Mouse (Mus musculus) erythroblast, embryonic 14.5 days (primary cell): Measurements from ENCODE around the gene Tnk2. TPM values are rescaled to one million over a fixed set of nuclear protein-coding genes. Genes with fewer than 3 reads are reported as not detected.
"Not testable (repeated sequence)": the region's sequence is repeated elsewhere in the genome, so short reads cannot be mapped to it uniquely, and the experiment has no call there.

Source experiments
- H3K27me3 ChIP-seq: 2 replicates; pipeline ENCODE4 v1.6.1; 2012; ENCODE audit warnings: inconsistent platforms; ENCODE audit not compliant: control insufficient read depth
- H3K36me3 ChIP-seq: 2 replicates; pipeline ENCODE4 v1.6.1; 2012; ENCODE audit warnings: mild to moderate bottlenecking, inconsistent platforms; ENCODE audit not compliant: control insufficient read depth
- H3K4me1 ChIP-seq: 2 replicates; pipeline ENCODE4 v1.6.1; 2012; ENCODE audit warnings: inconsistent platforms; ENCODE audit not compliant: control insufficient read depth
- H3K4me3 ChIP-seq: replicated peaks from 2 replicates; pipeline ENCODE3; 2012; ENCODE audit warnings: moderate library complexity, mild to moderate bottlenecking, inconsistent platforms
- H3K9me3 ChIP-seq: 2 replicates; pipeline ENCODE4 v1.6.1; 2012; ENCODE audit warnings: low read length, inconsistent platforms, mixed read lengths; ENCODE audit not compliant: control insufficient read depth
- GATA1 ChIP-seq: IDR thresholded peaks from 2 replicates; pipeline ENCODE4 v1.6.1; 2012; ENCODE audit warnings: low read length, inconsistent platforms, mixed read lengths
- TAL1 ChIP-seq: IDR thresholded peaks from 3 replicates; pipeline ENCODE4 v1.6.1; 2012; ENCODE audit warnings: low read length, inconsistent platforms, mixed read lengths
- polyA plus RNA-seq: library from polyadenylated mRNA; stranded (reverse); fragments of >175 nt; gene quantifications from 2 replicates; pipeline ENCODE4 v1.2.3, GENCODE M21; 2012

Tnk2 gene
- polyA plus RNA-seq, 1 experiment, result 61.6 TPM

DNA sequence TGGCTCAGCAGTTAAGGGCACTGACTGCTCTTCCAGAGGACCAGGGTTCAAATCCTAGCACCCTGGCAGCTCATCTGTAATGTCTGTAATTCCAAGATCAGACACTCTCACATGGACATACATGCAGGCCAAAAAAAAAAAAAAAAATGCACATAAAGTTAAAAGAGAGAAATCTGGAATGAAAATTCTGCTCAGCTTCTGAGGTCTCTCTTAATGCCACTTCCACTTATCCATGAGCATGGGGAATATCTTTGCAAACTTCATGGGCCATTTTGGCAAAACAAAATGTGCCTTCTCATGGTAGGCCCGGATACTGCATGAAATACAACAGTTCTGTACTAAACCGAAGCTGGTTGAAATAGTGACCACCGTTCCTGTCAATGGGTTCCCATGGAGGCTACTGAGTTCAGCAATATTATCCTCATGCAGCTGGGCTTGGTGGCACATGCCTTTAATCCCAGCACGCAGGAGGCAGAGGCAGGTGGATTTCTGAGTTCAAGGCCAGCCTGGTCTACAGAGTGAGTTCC lies 10.1 kb upstream of the Tnk2 start:
- peaks cover 11% of the 10 kb centered on the region for H3K27me3 ChIP-seq
- H3K4me1 ChIP-seq, result peaks cover 29% of the 10 kb centered on the region
- no peaks in the 10 kb centered on the region for H3K9me3 ChIP-seq
- TF ChIP-seq GATA1, result no peak
- no peak for TF ChIP-seq TAL1
- H3K4me3 ChIP-seq, result no peak overlapping the region
- H3K36me3 ChIP-seq, result peaks cover 57% of the 10 kb centered on the region

DNA sequence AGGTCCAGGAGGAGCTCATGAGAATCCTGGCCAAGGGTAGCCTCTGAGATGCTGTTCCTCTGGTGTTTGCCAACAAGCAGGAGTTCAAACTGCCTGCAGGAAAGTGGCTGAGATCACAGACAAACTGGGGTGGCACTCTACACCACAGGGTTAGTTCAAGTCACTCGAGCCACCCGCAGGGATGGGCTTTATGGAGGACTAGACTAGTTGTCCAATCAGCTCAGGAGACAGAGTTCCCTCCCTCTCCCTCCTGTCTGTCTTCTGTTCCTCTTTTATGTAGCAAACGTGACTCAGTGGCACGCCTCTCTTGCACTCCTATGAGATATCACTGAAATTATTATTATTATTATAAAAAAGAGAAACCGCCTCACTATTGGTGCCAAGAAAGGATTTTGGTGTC lies 9.5 kb upstream of the Tnk2 start:
- Histone ChIP-seq H3K27me3 (peaks cover 11% of the 10 kb centered on the region), H3K4me3 (no peak overlapping the region), H3K36me3 (peaks cover 51% of the 10 kb centered on the region), H3K9me3 (no peaks in the 10 kb centered on the region), H3K4me1 (peaks cover 33% of the 10 kb centered on the region)
- no peak for TF ChIP-seq TAL1
- TF ChIP-seq GATA1, result no peak

DNA sequence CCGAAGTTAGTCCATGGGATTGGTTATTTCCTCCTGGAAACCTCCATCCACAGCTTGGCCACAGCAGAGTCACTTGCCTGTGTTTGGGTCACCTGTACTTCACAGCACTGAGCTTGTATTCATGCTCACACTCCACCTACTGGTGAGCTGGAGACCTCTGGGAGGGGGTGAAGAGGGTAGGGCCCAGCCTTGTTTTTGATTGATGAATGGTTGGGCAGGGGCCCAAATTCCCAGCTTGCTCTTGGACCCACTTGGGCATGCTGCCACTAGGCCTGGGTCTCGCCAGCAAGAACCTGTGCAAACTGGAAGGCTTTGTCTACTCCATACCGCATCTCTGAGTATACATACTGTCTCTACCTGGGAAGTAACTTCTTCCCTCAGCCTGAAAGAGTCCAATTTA lies 8.4 kb upstream of the Tnk2 start:
- Histone ChIP-seq H3K27me3 (peaks cover 11% of the 10 kb centered on the region), H3K4me1 (peaks cover 33% of the 10 kb centered on the region), H3K36me3 (peaks cover 40% of the 10 kb centered on the region), H3K4me3 (no peak overlapping the region), H3K9me3 (no peaks in the 10 kb centered on the region)
- TF ChIP-seq GATA1 (no peak), TAL1 (no peak)

DNA sequence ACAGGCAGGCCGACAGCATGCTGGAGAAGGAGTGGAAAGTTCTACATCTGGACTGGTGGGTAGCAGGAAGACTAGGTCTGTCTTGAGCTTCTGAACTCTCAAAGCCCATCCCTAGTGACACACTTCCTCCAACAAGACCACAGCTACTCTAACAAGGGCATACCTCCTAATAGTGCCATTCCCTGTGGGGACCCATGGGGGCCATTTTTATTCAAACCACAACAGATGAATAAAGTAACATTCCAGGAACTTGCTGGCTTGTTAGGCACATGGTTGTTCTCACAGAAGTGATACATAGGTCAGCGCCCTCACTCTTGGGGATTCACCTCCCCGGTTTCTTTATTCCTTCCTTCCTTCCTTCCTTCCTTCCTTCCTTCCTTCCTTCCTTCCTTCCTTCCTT lies 7.3 kb upstream of the Tnk2 start:
- peaks cover 31% of the 10 kb centered on the region for H3K4me1 ChIP-seq
- no peaks in the 10 kb centered on the region for H3K9me3 ChIP-seq
- peaks cover 11% of the 10 kb centered on the region for H3K27me3 ChIP-seq
- no peak overlapping the region for H3K4me3 ChIP-seq
- H3K36me3 ChIP-seq, result peaks cover 30% of the 10 kb centered on the region
- TF ChIP-seq TAL1 (no peak), GATA1 (no peak)

DNA sequence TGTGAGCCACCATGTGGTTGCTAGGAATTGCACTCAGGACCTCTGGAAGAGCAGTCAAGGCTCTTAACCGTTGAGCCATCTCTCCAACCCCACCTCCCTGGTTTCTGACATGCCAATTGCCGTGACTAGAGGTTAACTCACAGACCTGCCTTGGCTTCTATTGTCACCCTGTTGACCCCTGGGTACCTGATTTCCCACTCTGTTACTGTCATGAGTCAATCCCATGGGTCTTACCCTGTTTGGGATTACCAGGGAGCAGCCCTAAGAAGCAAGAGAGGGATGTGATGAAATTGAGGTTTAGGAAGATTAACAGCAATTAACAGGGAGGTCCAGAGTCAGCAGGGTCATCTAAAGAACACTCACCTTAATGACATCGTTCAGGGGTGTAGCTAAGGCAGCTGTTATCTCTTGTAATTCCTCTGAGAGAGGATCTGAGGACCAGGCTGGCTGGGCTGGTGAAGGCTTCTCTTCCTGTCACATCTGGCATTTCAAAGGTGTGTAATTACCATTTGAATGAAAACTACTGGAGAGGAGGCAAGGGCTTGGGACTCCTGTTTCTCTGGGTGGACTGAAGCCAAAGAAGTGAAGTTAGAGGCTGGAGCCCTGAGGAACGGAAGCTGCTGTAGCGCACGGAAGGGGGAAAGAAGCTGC lies 6.7 kb upstream of the Tnk2 start:
- H3K27me3 ChIP-seq, result peaks cover 17% of the 10 kb centered on the region

DNA sequence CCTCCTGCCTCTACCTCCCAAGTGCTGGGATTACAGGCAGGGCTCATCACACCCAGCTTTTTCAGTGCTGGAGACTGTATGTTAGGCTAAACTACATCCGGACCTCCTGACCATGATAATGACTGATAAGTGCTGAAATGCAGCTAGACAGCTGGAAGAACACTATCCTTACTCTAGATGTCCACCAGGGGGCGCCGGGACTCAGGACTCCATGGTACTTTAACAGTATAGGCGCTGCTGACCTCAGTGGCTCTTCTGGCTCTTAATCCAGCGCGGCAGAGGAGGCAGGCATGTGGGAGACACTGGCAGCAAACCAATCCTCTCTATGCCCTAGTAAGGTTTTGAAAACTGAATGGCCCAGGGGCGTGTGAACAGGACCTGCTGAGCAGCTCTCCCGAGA lies 5.2 kb upstream of the Tnk2 start:
- Histone ChIP-seq H3K27me3 (peaks cover 22% of the 10 kb centered on the region), H3K4me3 (no peak overlapping the region), H3K9me3 (no peaks in the 10 kb centered on the region), H3K36me3 (peaks cover 8% of the 10 kb centered on the region), H3K4me1 (peaks cover 46% of the 10 kb centered on the region)
- TF ChIP-seq TAL1 (no peak), GATA1 (no peak)

More for the DNA sequence above, 6.7 kb upstream of the Tnk2 start:
- TF ChIP-seq TAL1, result no peak
- no peak for TF ChIP-seq GATA1
- peaks cover 35% of the 10 kb centered on the region for H3K4me1 ChIP-seq
- no peaks in the 10 kb centered on the region for H3K9me3 ChIP-seq
- H3K4me3 ChIP-seq, result no peak overlapping the region
- H3K36me3 ChIP-seq, result peaks cover 23% of the 10 kb centered on the region

- Histone ChIP-seq H3K4me3 (no peak overlapping the region), H3K4me1 (peaks cover 52% of the 10 kb centered on the region)
These were observed 3.6 kb upstream of the Tnk2 start for GRCm38 (mm10) chr16:32640096-32640495.

GRCm38 (mm10) chr16:32640683-32641082 lies 3.0 kb upstream of the Tnk2 start:
- peaks cover 57% of the 10 kb centered on the region for H3K4me1 ChIP-seq
- H3K4me3 ChIP-seq, H3K36me3 ChIP-seq: not testable (repeated sequence)

More at GRCm38 (mm10) chr16:32640096-32640495, 3.6 kb upstream of the Tnk2 start:
- TF ChIP-seq GATA1 (no peak), TAL1 (no peak)
- Histone ChIP-seq H3K36me3 (no peaks in the 10 kb centered on the region), H3K9me3 (no peaks in the 10 kb centered on the region), H3K27me3 (peaks cover 22% of the 10 kb centered on the region)

DNA sequence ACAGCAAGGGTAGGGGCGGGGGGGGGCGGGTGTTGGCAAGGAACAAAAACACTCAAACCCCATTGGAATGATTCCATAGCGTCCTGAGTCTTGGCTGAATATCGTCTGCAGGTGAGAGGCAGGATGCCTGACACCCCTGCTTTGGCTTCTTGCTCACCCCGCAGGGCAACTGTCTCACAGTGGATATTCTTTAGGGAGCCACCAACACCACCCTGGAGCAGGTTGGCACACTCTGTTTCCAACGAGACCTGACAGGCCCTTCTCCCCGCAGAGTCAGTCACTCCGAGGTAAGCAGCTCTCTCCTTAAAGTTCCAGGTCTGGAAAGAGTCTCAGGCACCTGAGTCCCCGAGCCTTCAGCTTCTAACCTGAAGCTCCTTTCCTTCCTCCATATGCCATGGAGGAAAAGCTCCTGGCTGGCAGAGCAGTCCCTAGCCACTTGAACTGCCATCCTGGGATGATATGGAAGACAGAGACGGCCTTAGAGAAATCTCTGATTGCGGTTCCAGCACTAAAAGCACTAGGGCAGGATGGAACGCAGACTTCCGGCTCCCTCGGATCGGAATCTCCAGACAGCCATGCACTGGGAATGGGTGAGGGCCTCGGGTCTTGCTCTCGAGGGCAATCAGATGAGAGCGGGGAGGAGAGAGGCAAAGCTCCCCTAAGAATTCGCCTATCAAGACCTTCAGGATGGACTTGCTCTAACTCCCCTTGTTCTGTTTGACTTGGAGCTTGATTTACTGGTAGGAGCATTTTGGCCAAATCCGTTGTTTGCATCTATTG lies 2.0 kb upstream of the Tnk2 start:
- Histone ChIP-seq H3K27me3 (peaks cover 22% of the 10 kb centered on the region), H3K4me1 (peaks cover 63% of the 10 kb centered on the region), H3K9me3 (no peaks in the 10 kb centered on the region), H3K4me3 (no peak overlapping the region), H3K36me3 (peaks cover 7% of the 10 kb centered on the region)
- TF ChIP-seq GATA1 (no peak), TAL1 (no peak)

More at GRCm38 (mm10) chr16:32640683-32641082, 3.0 kb upstream of the Tnk2 start:
- H3K9me3 ChIP-seq, result not testable (repeated sequence)
- peaks cover 22% of the 10 kb centered on the region for H3K27me3 ChIP-seq
